Mouse (Mus musculus) liver, adult (tissue): ENCODE measurements around the gene Kdm2b.

ENCODE experiments used
- GATA4 ChIP-seq: IDR thresholded peaks from 2 replicates; pipeline ENCODE4 v1.6.1; 2014; ENCODE audit warnings: mild to moderate bottlenecking, low read length; ENCODE audit not compliant: insufficient replicate concordance

Gene Kdm2b

DNA sequence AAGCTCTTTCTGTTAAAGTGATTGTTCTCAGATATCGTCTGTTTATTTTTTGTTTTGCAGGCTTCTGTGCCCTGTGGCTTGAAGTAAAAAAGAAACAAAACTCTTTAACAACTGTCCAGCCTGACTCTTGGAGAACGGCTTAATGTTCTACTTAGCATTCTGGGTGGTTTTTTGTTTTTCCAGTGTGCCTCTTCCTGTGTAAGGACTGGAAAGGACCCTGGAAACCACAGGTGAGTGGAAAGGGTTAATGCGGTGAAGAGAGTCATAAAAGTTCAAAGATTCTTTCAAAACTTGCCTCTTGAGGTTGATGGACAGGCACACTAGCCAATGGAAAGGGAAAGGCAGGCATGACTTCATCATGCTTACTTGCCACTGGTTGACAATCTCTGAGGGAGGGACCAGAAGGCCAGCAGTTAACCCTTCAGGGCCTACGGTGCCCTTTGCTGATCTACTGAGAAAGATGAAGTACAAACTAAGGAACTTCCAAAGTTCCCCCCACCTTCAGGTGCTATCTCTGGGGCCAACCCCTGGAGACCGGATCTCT, 4.8 kb upstream of the Kdm2b start:
- TF ChIP-seq GATA4: no peak

DNA sequence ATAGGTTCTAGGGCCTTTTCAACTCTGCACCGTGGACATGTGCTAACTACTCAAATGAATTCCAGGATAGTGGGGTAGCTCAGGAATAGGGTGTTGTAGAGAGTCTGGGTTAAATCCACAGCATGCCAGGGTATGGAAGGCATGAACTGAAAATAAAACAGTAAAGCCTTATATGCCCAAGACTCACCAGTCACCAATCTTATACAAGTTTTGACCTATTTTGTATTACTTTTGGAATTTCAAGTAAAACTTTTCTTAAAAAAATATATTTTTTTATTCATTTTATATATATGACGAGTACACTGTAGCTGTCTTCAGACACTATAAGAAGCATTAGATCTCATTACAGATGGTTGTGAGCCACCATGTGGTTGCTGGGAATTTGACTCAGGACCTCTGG, 4.2 kb upstream of the Kdm2b start:
- no peak for TF ChIP-seq GATA4

DNA sequence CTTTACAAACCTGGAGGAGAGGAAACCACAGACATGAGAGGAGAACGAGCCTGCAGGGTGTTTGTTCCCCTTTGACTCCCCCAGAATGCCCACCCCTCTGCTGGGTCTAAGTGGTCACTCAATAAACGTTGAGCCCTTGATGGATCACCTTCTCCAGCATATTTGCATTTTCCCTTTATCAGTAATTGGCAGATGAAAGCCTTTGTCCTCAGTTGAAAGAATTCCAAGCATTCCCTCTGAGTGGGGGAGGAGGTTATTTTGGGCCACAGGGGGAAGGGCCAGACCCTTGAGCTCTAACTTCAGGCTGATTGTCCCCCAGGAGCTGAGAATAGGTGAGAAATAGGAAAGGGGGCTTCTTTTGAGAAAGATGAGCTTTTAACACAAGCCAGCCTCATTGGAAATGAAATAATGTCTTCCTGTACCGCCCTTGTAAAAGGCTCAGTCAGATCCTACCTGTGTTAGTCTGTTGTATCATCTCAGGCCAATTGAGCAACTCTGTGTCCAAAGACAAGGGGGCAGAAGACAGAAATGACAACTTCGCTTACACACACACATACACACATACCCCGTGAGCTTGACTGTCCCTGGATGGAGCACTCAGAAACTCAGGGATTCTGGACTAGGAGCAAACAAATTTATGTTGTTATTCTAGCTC, 1.9 kb upstream of the Kdm2b start:
- no peak for TF ChIP-seq GATA4

DNA sequence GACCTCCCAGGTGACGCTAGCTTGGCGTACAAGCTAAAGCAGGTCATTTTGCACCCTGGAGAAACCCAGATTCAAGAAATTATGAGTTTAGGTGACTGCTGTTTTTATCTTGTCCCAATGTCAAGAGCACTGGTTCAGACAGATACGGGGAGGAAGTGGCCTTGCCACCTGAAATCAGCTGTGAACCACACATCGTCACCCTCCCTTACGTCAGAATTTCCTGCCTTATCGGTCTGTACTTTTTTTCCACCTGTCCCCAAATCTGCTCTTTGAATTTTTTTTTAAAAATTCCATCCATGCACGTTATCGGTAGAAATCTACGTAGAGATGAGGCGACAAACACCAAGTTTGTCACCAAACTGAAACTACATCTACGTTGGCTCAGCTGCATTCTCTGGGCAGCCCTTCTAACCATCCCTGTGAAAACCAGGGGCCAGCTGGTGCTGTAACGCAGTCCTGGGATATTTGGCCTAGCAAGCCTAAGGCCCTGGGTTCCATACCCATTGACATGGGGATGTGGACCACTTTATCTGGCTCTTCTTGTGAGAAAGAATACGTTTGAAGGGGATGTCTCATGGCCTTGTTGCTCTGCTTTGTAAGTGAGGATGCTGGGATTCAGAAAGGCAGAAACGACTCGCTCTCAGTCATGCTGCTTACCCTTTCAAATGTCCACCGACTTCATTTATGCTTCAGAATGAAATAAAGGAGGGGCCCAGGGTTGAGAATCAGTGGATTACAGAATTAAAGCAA, 963 bp upstream of the Kdm2b start:
- no peak for TF ChIP-seq GATA4

DNA sequence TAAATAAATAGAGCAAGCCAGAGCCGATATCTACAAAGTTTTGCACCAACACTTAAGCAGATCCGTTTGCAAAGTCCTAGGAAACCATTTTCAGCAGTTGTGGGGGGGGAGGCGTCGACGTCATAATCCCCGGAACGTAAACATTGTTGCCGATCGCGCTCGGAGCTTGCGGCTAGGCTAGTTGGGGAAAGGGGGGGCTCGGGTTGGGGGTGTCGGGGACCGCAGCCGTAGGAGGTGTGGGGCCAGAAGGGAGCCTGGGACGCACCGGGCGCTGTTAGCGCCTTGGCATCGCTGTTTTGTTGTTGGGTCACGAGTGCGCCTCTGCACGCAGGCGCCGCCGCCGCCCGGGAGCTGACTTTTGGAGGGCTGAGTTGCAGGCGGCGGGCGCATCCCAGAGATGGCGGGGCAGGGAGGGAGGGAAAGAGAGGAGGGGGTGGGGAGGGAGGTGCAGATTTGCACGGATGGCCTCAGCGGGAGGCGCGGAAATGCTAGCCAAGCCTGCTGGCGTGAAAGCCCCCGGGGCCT, 560 bp downstream of the Kdm2b start:
- no peak for TF ChIP-seq GATA4

DNA sequence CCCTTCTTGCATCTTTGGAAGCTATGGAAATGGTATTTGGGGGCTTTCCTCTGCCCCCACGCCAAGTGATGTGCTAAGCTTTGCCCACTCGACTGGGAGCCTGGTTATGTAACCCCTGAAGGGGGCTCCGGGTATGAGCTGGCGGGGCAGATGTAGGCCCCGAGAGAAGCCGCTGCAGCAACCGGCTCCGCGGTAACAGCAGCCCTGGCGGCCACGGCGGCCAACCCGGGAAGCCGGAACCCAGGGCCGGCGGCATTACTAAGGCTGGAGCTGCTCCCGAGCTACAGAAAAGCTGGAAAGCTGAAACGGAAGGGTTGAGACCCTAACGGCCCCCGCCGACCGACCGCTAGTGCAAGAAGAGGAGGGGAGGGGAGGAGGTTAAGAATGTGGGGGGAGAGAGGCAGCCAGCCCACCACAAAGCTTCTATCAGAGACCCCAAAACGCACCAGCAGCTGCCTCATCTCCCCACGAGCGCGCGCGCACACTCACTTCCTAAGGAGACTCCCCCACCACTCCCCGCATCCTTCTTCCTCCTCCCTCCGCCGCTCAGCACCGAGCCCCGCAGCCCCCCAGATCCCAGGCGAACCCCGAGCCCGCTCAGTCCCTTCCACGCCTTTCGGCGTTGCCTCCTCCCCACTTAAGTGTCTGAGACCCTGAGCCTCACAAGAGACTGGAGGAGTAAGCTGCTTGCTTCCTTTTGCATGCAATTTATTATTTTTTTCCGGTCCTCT, 1.4 kb downstream of the Kdm2b start:
- TF ChIP-seq GATA4: no peak

DNA sequence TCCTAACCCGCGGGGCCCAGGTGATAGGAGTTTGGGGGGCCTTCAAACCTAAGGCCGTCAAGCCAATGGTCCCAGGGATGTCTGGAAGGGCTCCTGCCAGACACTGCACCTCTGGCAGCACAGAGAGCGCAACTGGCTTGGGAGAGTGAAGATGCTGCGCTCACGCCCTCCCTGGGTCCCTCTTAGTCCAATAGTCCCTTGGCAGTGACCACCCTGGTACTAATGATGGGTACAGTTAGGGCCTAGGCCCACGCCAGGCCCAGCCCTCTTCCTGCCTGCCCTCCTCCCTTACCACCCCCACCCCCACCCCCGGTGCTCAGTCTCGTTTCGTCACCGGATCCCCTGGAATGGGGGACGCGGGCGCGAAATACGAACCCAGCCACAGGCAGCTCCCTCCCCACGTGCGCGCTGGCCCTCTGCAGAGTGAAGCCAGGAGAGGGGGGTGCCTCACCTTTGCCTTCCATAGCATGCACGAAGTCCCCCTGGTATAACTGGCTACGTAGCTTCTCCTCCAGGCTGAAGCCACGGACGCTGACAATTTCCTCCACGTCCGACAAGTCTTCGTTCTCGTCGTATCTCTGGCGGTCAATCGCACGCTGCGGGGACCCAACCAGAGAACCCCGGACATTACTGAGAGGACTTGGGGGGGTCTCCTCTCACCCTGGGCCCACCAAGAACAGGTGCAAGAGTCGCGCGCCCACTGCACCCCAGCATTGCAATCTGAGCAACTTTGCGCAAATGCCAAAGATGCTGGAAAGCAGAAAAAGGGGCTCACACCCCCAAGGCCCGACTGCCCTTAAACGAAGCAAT, 2.2 kb downstream of the Kdm2b start:
- TF ChIP-seq GATA4: no peak

DNA sequence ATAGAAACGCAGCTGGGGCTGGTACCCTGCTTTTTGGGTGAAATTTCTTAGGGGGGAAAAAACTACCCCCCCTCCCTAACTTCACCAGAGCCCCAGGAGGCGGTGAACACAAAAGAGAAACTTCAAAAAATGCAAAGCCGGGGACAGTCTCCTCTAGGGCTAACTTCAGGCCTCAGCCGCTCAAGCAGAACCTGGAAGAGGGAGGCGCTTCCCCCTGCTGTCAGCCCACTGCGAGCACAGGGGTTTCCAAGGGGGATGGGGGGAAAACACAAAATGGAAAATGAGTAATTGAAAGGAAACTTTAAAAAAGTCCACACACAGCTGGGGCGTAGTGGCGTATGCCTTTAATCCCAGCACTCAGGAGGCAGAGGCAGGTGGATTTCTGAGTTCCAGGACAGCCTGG, 3.5 kb downstream of the Kdm2b start:
- TF ChIP-seq GATA4: no peak

DNA sequence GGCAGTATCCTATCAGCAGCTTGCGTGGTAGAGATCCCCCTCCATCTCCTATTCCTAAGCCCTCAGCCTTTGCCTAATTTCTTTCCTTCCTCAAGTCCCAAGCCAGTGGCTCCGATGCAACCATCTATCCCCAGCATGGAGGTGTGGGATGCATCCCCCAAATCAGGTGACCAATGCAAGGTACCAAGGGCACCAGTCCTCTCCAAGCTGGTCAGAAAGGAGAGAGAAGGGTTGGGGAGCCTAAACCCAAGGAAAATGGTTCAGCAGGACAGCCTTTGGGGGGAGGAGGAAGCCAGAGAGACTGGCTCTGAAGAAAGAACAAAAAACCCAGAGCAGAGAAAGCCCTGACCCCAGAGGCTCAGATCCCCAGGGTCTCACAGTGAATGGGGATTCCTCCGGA, 4.3 kb downstream of the Kdm2b start:
- TF ChIP-seq GATA4: no peak

DNA sequence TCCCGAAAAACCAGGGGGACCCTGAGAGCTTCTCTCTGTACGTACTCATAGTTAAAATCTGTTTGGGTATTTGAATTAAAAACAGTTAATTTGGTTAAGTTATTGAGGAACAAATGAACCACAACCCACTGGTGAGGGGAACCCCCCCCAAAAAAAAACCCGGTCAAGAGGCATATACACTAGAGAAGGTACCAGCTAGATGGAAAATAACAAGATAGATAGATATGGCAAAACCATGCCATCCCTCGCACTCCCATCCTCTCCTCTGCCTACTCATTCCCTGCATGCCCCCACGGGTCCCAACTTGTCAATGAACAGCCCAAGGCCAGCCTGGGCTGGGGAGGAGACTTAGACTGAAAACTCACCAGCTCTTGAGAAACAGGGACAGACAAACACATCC, 5.1 kb downstream of the Kdm2b start:
- TF ChIP-seq GATA4: no peak

DNA sequence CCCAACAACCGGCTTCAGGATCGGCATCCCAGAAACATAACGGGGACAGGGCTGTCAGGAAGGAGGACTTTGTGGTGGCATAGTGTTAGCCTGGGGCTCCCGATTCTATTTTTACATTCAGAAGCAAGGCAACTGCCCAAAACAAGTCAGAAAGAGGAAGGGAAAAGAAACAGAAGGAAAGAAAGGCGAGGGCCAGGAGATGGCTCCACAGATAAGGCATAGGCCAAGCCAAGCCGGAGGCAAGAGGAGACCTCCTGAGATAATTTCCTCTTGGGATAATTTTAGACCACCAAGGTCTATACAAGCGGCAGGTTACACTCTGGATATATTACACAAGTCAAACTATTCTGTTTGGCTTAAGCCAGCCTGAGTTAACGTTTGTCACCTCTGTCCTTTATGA, 10.7 kb downstream of the Kdm2b start:
- no peak for TF ChIP-seq GATA4

DNA sequence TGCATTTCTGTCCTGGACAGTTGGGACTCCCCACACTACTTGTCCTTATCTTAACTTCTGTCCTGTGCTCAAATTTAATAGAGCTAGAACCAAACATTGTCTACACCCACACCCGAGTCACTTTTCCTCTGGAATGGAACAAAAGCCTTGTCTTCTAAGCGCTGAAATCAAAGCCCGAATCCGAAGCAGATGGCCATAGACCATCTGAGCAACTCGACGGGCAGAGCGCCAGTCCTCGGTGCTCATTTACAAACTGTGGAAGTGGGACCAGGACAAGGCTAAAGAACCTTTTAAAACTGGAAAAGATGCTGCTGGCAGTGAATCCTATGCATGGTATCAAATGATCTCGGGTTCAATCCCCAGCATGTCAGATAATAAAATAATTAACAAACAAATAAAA, 17.5 kb downstream of the Kdm2b start:
- TF ChIP-seq GATA4: no peak

DNA sequence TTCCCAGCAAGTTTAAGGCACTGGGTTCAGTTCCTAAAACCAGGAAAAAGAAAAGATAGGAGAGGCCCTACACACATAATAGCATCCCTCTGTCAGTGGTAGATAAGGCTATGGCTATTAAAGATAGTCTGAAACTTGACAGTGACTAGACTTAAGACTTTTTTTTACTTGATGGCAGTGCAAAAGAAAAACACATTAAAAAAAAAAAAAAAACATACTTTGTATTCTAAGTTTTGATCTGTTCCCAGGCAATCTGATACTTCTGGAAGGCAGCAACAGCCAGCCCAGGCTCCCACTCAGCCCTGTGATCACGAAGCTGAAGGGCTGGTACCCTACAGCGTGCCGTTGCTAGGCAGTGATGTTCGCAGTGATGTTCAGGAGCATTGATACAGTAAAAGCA, 18.2 kb downstream of the Kdm2b start:
- no peak for TF ChIP-seq GATA4

DNA sequence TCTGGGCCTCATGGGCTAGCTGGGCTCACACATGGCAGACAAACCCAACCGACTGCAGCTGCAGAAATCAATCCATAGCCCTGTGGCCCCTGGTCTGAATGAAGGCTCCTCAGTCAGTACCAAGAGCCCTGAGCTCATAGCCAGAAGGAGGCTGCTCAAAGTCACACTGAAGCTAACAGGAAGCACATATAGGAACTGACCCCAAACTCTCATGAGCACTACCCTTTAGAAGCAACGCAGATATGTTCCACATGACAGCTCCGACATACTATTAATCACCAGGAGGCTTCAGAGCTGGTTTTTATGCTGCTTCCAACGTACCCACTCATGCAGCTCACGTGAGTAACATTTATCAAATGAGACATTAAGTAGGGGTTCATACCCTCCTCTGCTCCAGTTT, 19.6 kb downstream of the Kdm2b start:
- no peak for TF ChIP-seq GATA4

DNA sequence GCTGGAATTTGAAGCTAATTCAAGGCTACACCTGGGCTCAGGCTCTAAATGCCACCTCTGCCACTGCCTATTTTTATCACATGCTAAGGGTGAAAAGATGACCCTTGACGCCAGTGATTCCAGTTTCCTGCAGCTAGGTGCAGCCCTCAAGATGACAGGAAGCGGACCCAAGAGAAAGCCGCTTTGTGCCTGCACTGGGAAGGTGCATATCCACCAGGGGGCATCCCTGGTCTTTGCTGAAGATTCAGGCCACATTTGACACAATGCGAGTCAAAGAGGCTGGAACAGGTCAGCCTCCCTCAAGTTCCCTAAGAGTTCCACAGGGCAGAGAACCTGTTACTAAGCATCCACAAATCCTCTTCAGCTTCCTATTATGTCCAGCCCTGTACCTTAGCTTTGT, 21.3 kb downstream of the Kdm2b start:
- TF ChIP-seq GATA4: no peak
